Mouse (Mus musculus) lung, adult 2 months (tissue): ENCODE data around the gene Mapk9. TPM values are rescaled to one million over a fixed set of nuclear protein-coding genes. Genes with fewer than 3 reads are reported as not detected.
A peak's percentile ranks its signal among the peaks of the same experiment; 100 is the strongest.

Experiments used
- DNase-seq: peaks from one replicate; pipeline ENCODE4 v3.0.0; 2022
- H3K4me1 ChIP-seq: fragments of 200-500 bp; 2 replicates; pipeline ENCODE4 v1.6.1; 2011; ENCODE audit warnings: low read length; ENCODE audit not compliant: control insufficient read depth, insufficient read depth
- H3K4me3 ChIP-seq: fragments of 200-500 bp; replicated peaks from 2 replicates; pipeline ENCODE3; 2011; ENCODE audit warnings: low read depth, mild to moderate bottlenecking, control low read depth, low read length; ENCODE audit errors: extremely low read depth
- CTCF ChIP-seq: fragments of 200-500 bp; IDR thresholded peaks from 2 replicates; pipeline ENCODE4 v1.5.1; 2011; ENCODE audit warnings: mild to moderate bottlenecking, low read length, control low read depth; ENCODE audit not compliant: insufficient read depth
- POLR2A ChIP-seq: fragments of 200-500 bp; IDR thresholded peaks from 2 replicates; pipeline ENCODE4 v1.6.1; 2011; ENCODE audit warnings: low read depth, mild to moderate bottlenecking, control low read depth, low read length, borderline replicate concordance; ENCODE audit errors: extremely low read depth
- WGBS: fragments of 180-500 bp; shearing (Covaris S2); methylation state at CpG from one replicate; pipeline ENCODE4 v1.1.7; 2018; 5-methylcytosine and 5-hydroxymethylcytosine counted together
- polyA plus RNA-seq: library from polyadenylated mRNA; depleted of rRNA; stranded (reverse); fragments of >200 nt; gene quantifications from 2 replicates; pipeline ENCODE4 v1.2.3, GENCODE M21; 2012

The Mapk9 gene
- polyA plus RNA-seq, 1 experiment = 22.9 TPM

DNA sequence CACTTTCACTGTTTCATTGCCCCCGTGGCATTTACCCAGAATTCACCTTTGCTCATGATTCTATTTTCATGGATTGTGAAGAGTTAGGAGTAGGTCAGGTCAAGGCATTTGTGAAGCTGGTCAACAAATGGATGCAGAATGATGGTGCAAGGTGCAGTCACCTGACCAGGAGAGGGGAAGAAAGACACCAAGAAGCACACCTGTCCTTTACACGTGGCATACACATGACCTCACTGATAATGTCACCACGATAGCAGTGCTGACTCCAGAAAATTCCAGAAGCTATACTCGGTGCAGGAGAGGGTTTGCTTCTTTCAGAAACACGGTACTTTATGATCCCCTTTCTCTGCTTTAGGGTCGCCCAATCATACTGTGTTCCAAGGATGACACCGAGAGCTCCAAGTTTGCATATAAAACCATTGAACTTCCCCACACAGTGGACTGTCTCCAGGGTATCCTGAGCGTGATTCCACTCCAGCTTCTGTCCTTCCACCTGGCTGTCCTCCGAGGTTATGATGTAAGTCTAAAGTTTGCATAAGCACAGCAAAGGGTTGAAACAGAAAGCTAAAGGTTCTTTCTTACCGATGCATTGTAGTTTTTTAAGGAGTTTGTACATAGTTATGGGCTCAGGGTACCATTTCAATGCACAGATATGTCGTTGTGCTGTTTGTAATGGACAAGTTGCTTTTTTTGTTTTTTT, 11.1 kb upstream of the Mapk9 start:
- DNase-seq = no peak
- no peaks in the 10 kb centered on the region for H3K4me1 ChIP-seq
- H3K4me3 ChIP-seq = no peak overlapping the region
- TF ChIP-seq POLR2A (no peak), CTCF (no peak)
- 92% methylated on average over 11 of the region's 11 CpGs for WGBS

DNA sequence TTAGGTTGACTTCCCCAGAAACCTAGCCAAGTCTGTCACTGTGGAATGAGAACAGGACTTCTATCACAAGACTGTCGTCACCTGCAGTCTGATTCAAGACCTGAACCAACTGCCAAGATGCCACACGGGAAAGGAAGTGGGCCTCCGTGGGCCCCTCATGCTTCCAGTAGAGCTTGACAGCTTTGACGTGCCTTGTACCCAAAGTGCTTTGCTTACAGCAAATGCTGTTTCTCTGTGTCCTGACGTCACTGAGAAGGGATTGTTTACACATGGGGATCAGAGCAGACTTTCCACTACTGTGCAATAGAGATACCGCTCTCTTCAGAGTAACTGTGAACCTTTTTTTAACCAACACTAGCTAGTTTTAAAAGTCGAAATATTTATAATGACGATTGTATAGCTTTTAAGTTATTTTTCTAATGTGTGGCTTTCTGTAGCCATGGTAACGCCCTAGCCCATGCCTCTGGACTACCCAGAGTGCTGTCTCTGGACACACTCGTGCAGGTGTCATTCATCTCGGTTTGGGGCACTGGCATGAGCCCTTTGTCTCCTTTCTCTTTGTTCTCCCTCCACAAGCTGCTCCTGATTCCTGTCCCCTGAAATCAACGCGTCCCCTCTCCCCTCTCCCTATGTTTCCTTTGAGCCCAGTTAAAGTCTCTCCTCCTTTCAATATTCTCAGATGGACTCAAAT, 8.7 kb upstream of the Mapk9 start:
- no peak for DNase-seq
- H3K4me3 ChIP-seq = no peak overlapping the region
- WGBS = 50% methylated on average over 13 of the region's 13 CpGs
- no peaks in the 10 kb centered on the region for H3K4me1 ChIP-seq
- TF ChIP-seq CTCF = no peak
- TF ChIP-seq POLR2A = no peak

DNA sequence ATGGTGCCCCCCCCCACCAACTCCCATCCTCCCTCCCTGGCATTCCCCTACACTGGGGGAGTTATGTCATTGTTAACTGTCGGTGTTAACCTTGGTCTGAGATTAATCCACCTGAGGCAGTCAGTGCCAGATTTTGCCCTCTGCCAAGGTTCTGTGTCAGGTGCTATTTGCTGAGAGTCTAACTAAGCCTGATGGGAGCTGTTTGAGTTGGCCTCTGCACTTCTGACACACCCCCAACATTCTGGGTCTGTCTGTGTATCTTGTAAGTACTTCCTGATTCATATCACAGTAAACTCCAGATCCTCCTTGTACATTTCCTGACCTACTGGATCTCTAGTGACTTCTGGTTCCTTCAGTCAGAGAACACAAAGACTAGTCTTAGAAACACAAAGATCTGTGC, 5.9 kb upstream of the Mapk9 start:
- WGBS = 29% methylated on average over 1 of the region's 1 CpGs
- TF ChIP-seq CTCF = no peak
- no peak for TF ChIP-seq POLR2A
- no peaks in the 10 kb centered on the region; the same call in 1 of the 2 replicates for H3K4me1 ChIP-seq
- no peak overlapping the region for H3K4me3 ChIP-seq
- peak; percentile 19 for DNase-seq

DNA sequence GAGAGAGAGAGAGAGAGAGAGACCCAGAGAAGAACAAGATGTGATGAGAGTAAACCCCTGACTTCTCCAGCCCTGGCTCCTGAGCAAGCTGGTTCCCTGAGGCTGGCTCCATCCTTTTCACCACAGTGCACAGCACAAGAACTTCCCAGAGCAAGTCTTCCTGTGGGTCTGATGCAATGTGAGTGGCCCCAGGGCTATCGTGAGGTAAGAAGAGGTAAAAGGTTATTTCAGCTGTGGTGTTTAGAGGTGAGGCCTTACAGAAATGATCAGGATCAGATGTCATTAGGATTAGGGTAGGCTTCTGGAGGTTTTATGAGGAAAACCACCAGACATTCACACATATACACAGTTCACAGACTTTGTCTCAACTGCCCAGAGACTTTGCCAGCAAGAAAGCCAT, 4.7 kb upstream of the Mapk9 start:
- Histone ChIP-seq H3K4me1 (peaks cover 6% of the 10 kb centered on the region), H3K4me3 (no peak overlapping the region)
- DNase-seq = no peak
- WGBS = 88% methylated on average over 1 of the region's 1 CpGs
- TF ChIP-seq POLR2A = no peak
- TF ChIP-seq CTCF = no peak

DNA sequence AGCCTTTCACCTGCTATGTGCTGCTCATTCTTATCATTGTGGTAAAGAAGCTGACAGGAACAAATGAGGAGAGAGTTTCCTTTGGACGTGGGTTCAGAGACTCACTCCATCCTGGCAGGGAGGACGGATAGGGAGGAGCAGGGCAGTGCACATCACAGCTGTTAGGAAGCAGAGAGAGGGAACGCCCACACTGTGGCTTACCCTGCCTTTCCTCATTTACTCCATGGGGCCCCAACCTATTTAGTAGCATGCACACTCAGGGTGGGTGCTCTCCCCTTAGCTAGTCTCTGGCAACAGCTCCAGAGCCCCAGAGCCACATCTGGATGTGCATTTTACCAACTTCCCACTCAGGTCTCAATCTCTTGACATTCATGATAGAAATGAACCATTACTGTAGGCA, 3.8 kb upstream of the Mapk9 start:
- Histone ChIP-seq H3K4me1 (peaks cover 6% of the 10 kb centered on the region), H3K4me3 (no peak overlapping the region)
- TF ChIP-seq CTCF (no peak), POLR2A (no peak)
- WGBS = 34% methylated on average over 3 of the region's 3 CpGs
- DNase-seq = no peak

DNA sequence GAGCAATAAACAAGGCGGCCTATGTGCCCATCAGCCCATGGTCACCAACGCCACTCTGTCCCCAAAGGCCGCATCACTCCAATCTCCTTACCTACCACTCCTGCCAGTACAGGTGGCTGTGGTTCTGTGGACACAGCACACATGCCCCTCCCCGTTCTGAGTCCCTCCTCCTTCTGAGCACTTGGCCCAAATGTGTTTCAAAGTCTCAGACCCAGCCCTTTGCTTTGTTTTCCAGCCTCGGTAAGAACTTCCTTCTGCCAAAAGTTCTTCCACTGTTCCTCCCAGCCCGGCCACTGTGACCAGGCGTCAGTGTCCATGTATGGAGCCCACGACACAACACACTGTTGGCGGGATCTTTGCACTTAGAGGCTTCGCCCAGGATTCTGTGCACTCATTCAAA, 2.2 kb upstream of the Mapk9 start:
- TF ChIP-seq POLR2A = no peak
- TF ChIP-seq CTCF = no peak
- DNase-seq = no peak
- Histone ChIP-seq H3K4me1 (peaks cover 13% of the 10 kb centered on the region), H3K4me3 (no peak overlapping the region)
- 77% methylated on average over 10 of the region's 10 CpGs for WGBS

DNA sequence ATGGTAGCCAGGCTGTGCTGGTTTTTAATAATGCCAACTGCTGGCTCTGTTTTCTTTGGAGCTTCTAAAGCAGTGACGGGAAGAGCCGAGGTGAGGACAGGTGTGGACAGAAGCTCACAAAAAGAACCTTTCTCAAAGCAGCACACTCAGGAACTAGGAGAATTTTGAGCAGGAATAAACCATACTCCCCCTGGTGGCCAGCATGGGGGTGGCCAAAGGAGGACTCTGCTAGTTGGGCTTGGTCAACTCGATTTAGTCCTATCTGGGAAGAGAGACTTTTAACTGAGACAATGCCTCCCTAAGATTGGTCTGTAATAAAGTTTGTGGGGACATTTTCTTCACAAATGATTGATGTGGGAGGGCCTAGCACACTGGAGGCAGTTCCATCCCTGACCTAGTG, 1.6 kb upstream of the Mapk9 start:
- WGBS = 28% methylated on average over 3 of the region's 3 CpGs
- H3K4me3 ChIP-seq = no peak overlapping the region
- TF ChIP-seq CTCF (peak; percentile 74), POLR2A (no peak)
- H3K4me1 ChIP-seq = peaks cover 13% of the 10 kb centered on the region
- DNase-seq = peak; percentile 55

DNA sequence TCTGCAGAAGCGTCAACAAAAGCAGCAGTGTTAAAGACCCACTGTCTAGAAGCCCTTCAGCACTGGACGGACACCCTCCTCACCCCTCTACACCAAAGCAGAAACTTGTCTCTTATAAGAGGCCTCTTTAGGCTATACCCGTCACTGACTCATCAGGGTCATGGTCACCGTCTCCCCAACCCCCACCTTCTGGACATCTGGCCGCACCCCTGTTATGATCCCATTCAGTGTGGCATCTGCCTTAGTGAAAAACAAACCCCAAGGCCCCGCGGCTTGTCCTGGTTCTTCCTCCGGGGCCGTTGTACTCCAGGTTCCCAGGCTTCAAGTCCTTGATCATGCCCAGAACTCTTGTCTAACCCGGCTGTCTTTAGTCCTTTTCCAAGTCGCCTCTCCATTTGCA, 593 bp upstream of the Mapk9 start:
- WGBS = 37% methylated on average over 11 of the region's 11 CpGs
- Histone ChIP-seq H3K4me3 (peak overlapping the region; percentile 62), H3K4me1 (peaks cover 16% of the 10 kb centered on the region)
- TF ChIP-seq POLR2A (no peak), CTCF (no peak)
- DNase-seq = no peak

DNA sequence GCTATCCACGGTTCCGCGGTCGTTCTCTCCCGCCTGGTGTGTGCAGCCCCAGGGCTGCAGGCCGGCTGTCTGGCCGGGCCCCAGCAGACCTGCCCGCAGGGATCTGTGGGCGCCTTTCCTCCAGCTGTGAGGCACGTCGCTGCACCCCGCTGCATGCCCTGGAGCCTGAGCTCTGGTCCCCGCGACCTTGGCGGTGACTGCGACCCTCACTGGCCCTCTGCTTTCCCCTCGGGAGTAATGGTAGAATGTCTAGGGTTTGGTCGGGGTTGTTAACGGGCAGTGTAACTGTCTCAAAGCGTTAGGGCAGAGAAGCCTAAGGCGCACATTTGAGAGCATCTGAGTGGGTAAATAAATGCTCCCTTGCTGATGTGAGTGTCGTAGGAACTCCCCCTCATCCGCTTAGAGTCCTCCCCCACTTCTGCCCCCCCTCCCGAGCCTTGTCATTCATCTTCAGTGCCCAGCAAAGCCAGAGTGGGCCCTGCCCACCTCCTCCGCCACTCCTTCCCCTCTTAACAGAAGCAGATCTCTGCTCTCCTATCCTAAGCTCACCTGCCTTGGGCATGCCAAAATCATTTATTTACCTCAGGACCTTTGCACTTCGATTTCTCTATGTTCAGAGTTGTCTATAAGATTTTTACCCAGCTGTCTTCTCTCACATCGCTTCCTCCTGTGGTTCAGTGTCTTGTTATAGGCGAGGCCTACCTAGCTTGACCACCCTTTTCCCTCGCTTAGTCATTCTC, 690 bp downstream of the Mapk9 start:
- no peak for DNase-seq
- WGBS = 6% methylated on average over 29 of the region's 29 CpGs
- Histone ChIP-seq H3K4me1 (peaks cover 16% of the 10 kb centered on the region), H3K4me3 (peak overlapping the region; percentile 81)
- TF ChIP-seq POLR2A = no peak
- no peak for TF ChIP-seq CTCF
